Mouse (Mus musculus) limb, embryonic 15.5 days (tissue): ENCODE data around the gene Hpcal1. TPM values are rescaled to one million over a fixed set of nuclear protein-coding genes. Genes with fewer than 3 reads are reported as not detected.

Source experiments
- ATAC-seq: fragments of 200-750 bp; cut with Nextera tagmentation; 2 replicates; pipeline ENCODE4 v1.8.0; 2017; ENCODE audit warnings: low read depth, moderate TSS enrichment; ENCODE audit not compliant: insufficient number of reproducible peaks, low FRiP score, low TSS enrichment
- H3K27ac ChIP-seq: fragments of 300-500 bp; sonication (generic); 2 replicates; pipeline ENCODE4 v1.5.1; 2015; ENCODE audit warnings: moderate library complexity, mild to moderate bottlenecking, inconsistent platforms
- H3K27me3 ChIP-seq: fragments of 300-500 bp; sonication (generic); 2 replicates; pipeline ENCODE4 v1.6.1; 2015; ENCODE audit warnings: inconsistent platforms
- H3K36me3 ChIP-seq: fragments of 300-500 bp; sonication (generic); 2 replicates; pipeline ENCODE4 v1.6.1; 2015; ENCODE audit warnings: inconsistent platforms
- H3K4me1 ChIP-seq: fragments of 300-500 bp; sonication (generic); 2 replicates; pipeline ENCODE4 v1.6.1; 2015; ENCODE audit warnings: inconsistent platforms
- H3K4me2 ChIP-seq: fragments of 300-500 bp; sonication (generic); 2 replicates; pipeline ENCODE4 v1.6.1; 2015; ENCODE audit warnings: mild to moderate bottlenecking, inconsistent platforms
- H3K4me3 ChIP-seq: fragments of 300-500 bp; sonication (generic); 2 replicates; pipeline ENCODE4 v1.5.1; 2015; ENCODE audit warnings: mild to moderate bottlenecking, inconsistent platforms
- H3K9ac ChIP-seq: fragments of 300-500 bp; sonication (generic); 2 replicates; pipeline ENCODE4 v1.6.1; 2015; ENCODE audit warnings: inconsistent platforms
- H3K9me3 ChIP-seq: fragments of 300-500 bp; sonication (generic); 2 replicates; pipeline ENCODE4 v1.6.1; 2016; ENCODE audit warnings: inconsistent platforms
- WGBS: fragments of 180-500 bp; shearing (Covaris S2); methylation state at CpG from one replicate; pipeline ENCODE4 v1.1.7; 2015; 5-methylcytosine and 5-hydroxymethylcytosine counted together
- polyA plus RNA-seq: library from polyadenylated mRNA; unstranded; fragments of >200 nt; fragmentation: Nextera tagmentation; extraction: Ambion mirVana; gene quantifications from 2 replicates; pipeline ENCODE4 v1.2.1, GENCODE M21; 2015

The Hpcal1 gene
- polyA plus RNA-seq, 1 experiment from 2014 or later, result 39.1 TPM

DNA sequence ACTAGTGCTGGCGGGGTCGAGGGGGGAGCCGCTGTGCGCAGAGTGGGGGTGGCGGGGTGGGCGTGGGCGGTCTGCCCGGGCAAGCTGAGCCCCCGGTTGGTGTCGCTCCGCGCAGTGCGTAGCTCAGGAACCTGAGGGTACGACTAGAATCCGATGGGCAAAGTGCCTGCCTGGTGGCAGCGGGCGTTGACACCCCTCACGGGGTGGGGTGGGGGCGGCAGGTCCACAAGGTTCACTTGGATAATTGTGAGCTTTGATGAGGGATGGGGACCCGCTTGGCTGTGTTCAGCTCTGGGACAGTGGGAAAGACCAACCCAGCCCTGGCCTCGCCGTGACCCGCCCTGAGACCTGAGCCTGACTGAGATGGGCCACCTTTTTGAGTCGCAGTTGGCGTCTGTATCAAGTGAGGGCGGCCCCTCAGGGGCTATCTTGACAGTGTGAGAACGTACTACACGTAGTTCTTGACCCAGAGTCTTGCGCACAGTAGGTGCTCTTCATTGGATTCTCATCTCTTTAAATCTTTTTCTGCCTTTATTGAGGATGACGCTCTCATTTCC, 742 bp downstream of the Hpcal1 start:
- H3K4me3 ChIP-seq, result peak overlapping the region; percentile 75
- H3K9ac ChIP-seq, result peak overlapping the region; percentile 51
- H3K4me1 ChIP-seq, result peaks cover 35% of the 10 kb centered on the region
- 0 out of 2 replicates have a peak, but pooled peaks have one; percentile 0 for ATAC-seq
- no peak overlapping the region; the same call in 1 of the 2 replicates for H3K27ac ChIP-seq
- 0% methylated on average over 27 of the region's 30 CpGs for WGBS
- H3K9me3 ChIP-seq, result no peaks in the 10 kb centered on the region
- peak overlapping the region; percentile 96 for H3K4me2 ChIP-seq
- no peaks in the 10 kb centered on the region for H3K36me3 ChIP-seq
- H3K27me3 ChIP-seq, result no peaks in the 10 kb centered on the region

DNA sequence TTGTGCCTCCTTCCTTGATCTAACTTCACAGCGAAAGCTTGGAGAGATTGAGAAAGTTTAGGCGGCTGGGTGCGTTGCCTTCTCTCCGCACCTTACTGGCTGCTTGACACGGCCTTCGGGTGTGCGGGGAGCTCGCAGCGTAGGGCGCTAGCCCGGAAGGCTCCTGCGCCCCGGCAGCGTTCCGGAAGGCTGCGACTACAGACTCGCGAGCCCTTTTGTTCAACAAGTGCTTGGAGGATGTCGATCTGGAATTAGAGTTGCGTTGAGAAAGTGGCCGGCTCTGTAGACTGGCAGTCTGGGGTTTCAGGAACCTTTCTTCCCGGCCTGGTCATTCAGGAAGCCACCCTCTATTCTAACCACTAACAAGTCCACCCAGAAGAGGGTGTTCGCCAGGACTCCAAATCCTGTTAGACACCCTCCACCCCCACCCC, 1.2 kb downstream of the Hpcal1 start:
- Histone ChIP-seq H3K4me1 (peaks cover 35% of the 10 kb centered on the region), H3K4me2 (peak overlapping the region; percentile 96), H3K36me3 (no peaks in the 10 kb centered on the region), H3K27ac (no peak overlapping the region), H3K9me3 (no peaks in the 10 kb centered on the region), H3K9ac (peak overlapping the region; percentile 51), H3K27me3 (no peaks in the 10 kb centered on the region), H3K4me3 (peak overlapping the region; percentile 75)
- 1% methylated on average over 23 of the region's 23 CpGs for WGBS
- no peak for ATAC-seq

DNA sequence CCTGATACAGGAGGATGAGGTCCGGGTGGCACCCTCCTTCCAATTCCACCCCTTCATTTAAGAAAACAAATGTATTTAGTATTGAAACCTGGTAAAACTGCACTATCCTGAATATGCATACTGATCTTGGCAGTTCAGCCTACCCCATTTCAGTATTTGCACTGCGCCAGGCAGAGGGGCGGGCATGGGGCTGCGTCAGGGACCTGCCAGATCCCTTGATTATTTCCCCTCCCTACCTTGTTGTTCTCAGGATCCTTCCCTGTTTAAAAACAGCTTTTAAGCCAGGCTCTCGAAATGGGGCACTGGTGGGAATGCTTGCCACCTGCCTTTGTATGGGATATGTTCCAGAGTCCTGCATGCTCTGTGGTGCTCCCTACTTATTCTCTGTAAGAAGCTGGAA, 1.7 kb downstream of the Hpcal1 start:
- 52% methylated on average over 5 of the region's 5 CpGs for WGBS
- Histone ChIP-seq H3K4me2 (peak overlapping the region; percentile 96), H3K9ac (no peak overlapping the region), H3K27ac (no peak overlapping the region), H3K27me3 (no peaks in the 10 kb centered on the region), H3K9me3 (no peaks in the 10 kb centered on the region), H3K36me3 (no peaks in the 10 kb centered on the region), H3K4me1 (peaks cover 35% of the 10 kb centered on the region), H3K4me3 (peak overlapping the region; percentile 75)
- no peak for ATAC-seq

DNA sequence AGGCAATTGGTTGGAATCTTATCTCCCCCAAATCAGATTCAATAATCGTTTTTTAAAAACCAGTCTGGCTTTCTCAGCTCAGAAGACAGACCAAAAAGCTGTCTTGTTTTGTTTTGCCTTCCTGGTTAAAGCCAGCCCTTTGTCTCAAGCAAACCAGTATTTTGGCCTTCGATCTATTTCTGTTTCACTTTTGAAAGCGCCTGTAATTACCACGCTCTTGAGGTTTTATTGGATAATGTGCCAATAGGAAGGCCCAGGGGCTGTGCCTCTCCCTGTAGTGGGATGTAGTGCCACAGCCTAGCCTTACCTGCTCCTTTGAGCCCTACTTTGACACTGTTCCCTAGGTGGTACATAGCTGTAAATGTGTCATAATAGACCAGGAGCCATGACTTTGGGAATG, 2.3 kb downstream of the Hpcal1 start:
- H3K9me3 ChIP-seq, result no peaks in the 10 kb centered on the region
- H3K27ac ChIP-seq, result no peak overlapping the region
- H3K4me1 ChIP-seq, result peaks cover 35% of the 10 kb centered on the region
- no peak for ATAC-seq
- H3K4me2 ChIP-seq, result no peak overlapping the region
- H3K4me3 ChIP-seq, result no peak overlapping the region
- H3K36me3 ChIP-seq, result no peaks in the 10 kb centered on the region
- 52% methylated on average over 4 of the region's 4 CpGs for WGBS
- H3K27me3 ChIP-seq, result no peaks in the 10 kb centered on the region
- no peak overlapping the region for H3K9ac ChIP-seq

DNA sequence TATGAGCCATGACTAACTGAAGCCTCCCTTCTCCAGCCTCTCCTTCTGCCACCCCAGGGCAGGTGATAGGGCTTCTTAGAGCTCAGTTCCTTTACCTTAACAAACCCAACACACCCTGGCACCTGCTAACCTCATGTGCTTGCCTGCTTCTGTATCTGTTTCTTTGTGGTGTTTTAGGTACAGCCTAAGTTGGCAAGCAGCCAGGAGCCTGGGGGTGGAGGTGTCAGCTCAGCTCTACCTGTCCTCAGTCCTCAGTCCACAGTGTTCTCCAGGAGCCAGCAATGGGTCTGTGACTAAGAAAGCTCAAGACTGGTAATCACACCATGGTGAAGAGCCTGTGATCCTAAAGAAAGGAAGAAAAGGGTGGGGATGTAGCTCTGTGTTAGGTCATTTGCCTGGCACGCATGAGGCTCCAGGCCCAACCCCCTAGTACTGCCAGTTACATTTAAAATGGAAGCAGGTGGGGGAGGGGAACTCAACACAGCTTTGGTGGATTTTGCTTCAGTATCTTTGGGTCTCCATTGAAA, 4.0 kb downstream of the Hpcal1 start:
- H3K4me2 ChIP-seq, result no peak overlapping the region
- H3K4me3 ChIP-seq, result no peak overlapping the region
- H3K9ac ChIP-seq, result no peak overlapping the region
- no peaks in the 10 kb centered on the region for H3K36me3 ChIP-seq
- no peaks in the 10 kb centered on the region for H3K9me3 ChIP-seq
- no peaks in the 10 kb centered on the region for H3K27me3 ChIP-seq
- 46% methylated on average over 1 of the region's 1 CpGs for WGBS
- no peak for ATAC-seq
- no peak overlapping the region for H3K27ac ChIP-seq
- peaks cover 35% of the 10 kb centered on the region for H3K4me1 ChIP-seq

DNA sequence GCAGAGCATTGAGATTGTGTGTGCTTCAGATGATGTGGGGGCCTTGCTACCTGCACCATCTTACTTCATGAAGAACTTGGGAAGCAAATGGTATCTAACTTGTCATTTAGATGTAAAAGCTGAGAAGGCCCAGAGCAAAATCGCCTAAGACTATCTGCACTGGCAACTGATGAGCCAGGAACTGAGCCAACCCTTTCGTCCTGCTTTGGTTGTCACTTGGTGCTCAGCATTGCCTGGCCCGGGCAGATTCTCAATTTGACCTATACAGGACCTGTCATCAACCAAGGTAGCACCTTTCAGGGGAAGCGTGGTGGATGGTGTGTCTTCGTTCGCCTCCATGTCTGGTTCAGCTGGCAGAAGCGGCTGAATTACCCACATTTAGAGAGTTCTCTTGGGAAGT, 5.7 kb downstream of the Hpcal1 start:
- no peak for ATAC-seq
- no peak overlapping the region for H3K9ac ChIP-seq
- no peaks in the 10 kb centered on the region for H3K27me3 ChIP-seq
- H3K9me3 ChIP-seq, result no peaks in the 10 kb centered on the region
- 91% methylated on average over 7 of the region's 7 CpGs for WGBS
- H3K4me2 ChIP-seq, result no peak overlapping the region
- H3K36me3 ChIP-seq, result no peaks in the 10 kb centered on the region
- H3K4me3 ChIP-seq, result no peak overlapping the region
- H3K4me1 ChIP-seq, result peaks cover 34% of the 10 kb centered on the region
- no peak overlapping the region for H3K27ac ChIP-seq

DNA sequence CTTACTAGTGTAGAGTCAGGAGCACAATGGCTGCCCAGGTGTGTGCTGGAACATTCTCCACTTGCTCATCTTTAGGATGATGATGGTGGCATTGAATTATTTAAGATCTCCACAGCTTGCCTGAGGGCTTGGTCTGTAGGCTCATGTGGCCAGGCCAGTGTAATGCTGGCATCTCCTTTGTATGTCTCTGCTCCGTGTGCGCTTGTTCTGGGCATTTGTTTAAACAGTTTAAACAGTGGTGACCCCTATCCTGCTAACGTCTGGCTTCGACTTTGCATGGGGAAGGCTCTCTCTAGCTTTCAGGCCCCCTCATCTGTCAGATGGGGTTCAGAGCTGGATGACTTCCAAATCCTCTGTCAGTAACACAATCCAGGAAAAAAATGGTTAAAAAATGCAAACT, 8.3 kb downstream of the Hpcal1 start:
- H3K36me3 ChIP-seq, result no peaks in the 10 kb centered on the region
- no peaks in the 10 kb centered on the region for H3K27me3 ChIP-seq
- H3K9me3 ChIP-seq, result no peaks in the 10 kb centered on the region
- no peak overlapping the region for H3K4me2 ChIP-seq
- WGBS, result 62% methylated on average over 4 of the region's 4 CpGs
- no peak overlapping the region for H3K4me3 ChIP-seq
- H3K27ac ChIP-seq, result no peak overlapping the region
- peaks cover 24% of the 10 kb centered on the region for H3K4me1 ChIP-seq
- H3K9ac ChIP-seq, result no peak overlapping the region
- ATAC-seq, result no peak

DNA sequence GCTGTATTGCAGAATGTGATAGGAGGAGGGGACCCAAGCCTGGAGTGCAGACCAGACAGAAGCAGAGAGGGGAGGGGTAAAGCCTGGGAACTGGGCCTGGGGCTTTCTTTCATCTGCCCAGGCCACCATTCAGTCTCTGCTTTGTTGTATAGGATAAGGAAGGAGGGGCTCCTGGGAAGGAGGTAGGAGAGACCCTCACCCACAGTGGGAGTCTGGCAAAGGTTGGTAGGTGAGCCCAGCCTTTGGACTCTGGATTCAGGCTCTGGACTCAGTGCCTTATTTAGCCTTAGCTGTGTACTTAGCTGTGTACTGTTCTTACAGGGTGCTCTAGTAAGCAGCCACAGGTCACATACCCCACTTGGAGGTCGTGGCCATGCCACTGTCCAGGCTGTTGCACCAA, 8.8 kb downstream of the Hpcal1 start:
- peaks cover 23% of the 10 kb centered on the region for H3K4me1 ChIP-seq

DNA sequence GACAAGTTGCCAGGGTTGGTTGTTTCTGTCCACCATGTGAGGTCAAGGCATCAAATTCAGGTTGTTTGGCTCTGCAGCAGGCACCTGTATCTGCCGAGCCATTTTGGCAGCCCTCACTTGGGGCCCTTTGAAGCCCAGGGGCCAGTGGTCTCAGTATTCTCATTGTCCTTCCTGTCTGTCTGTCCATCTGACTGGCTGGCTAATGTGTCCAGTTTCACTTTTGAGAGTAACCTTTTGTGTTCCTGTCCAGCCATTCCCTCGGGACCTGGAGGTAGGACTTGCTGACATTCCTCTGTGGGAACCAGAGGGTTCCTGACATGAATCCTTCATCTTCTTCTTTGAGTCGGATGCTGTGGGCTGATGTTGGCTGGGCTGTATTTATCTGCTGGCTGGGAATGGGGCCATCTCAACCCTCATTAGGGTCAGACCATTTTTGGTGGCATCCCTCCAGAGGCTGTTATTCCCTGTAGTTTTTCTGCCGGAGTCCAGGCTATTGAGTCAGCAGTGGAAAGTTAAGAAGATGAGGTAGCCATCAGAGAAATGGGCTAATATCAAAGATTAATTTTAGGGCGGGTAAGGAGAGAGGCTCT, 10.6 kb downstream of the Hpcal1 start:
- H3K9me3 ChIP-seq, result no peaks in the 10 kb centered on the region
- no peak for ATAC-seq
- 68% methylated on average over 5 of the region's 5 CpGs for whole genome bisulfite sequencing
- H3K27me3 ChIP-seq, result no peaks in the 10 kb centered on the region
- H3K4me3 ChIP-seq, result no peak overlapping the region
- H3K4me2 ChIP-seq, result no peak overlapping the region
- no peaks in the 10 kb centered on the region for H3K36me3 ChIP-seq
- H3K27ac ChIP-seq, result no peak overlapping the region
- H3K9ac ChIP-seq, result no peak overlapping the region
- peaks cover 17% of the 10 kb centered on the region for H3K4me1 ChIP-seq

More for the DNA sequence above, 8.8 kb downstream of the Hpcal1 start:
- Histone ChIP-seq H3K27me3 (no peaks in the 10 kb centered on the region), H3K9me3 (no peaks in the 10 kb centered on the region), H3K9ac (no peak overlapping the region), H3K27ac (no peak overlapping the region), H3K36me3 (no peaks in the 10 kb centered on the region), H3K4me3 (no peak overlapping the region), H3K4me2 (no peak overlapping the region)
- WGBS, result 77% methylated on average over 1 of the region's 1 CpGs
- ATAC-seq, result no peak

DNA sequence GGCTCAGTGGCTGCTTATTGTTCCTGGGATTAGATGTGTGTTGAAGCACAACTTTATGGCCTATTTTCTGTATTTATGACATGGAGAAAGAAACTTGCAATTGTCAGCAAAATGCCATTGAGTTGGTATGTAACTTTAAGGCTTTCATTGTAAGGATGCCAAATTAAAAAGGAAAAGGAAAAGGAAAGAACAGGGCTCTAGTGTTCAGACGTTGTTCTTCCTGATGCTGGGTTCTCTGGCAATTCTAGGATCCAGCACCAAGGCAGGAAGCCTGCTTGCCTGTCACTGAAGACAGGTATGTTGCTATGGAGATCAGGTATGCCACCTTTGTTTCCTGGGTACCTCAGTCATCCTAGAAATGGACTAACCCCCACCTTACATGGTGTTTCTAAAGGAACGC, 11.1 kb downstream of the Hpcal1 start:
- Histone ChIP-seq H3K27me3 (no peaks in the 10 kb centered on the region), H3K9ac (no peak overlapping the region), H3K4me3 (no peak overlapping the region), H3K9me3 (no peaks in the 10 kb centered on the region), H3K36me3 (no peaks in the 10 kb centered on the region), H3K4me1 (peaks cover 17% of the 10 kb centered on the region), H3K4me2 (no peak overlapping the region), H3K27ac (0 out of 2 replicates have a peak overlapping the region, but pooled peaks have one; percentile 0)
- WGBS, result 38% methylated on average over 2 of the region's 2 CpGs
- no peak for ATAC-seq

DNA sequence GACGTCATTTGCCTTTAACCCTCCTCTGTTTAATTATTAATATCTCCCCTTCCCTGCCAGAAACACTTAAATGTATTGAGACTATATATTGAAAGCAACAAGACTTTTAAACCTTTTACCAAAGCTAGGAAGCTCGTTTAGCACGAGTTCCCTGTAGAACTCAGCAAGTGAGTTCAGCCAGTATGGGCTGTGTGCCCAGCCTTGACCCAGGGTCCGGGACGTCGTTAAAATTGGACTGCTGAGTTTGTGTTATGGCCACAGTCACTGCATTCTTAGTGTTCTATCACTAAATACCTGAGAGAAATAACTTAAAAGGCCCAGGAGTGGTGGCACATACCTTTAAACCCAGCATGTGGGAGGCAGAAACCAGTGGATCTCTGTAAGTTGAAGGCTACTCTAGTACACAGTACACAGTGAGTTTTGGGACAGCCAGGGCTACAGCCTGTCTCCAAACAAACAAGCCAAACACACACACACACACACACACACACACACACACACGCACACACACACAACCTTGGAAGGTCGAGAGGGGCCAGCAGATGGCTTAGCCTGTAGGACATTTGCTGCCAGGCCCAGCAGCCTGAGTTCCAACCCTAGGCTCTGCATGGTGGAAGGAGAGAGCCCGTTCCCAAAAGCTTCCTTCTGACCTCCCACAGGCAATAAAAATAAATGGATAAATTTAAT, 11.7 kb downstream of the Hpcal1 start:
- H3K4me2 ChIP-seq, result no peak overlapping the region
- no peak for ATAC-seq
- WGBS, result 45% methylated on average over 9 of the region's 9 CpGs

DNA sequence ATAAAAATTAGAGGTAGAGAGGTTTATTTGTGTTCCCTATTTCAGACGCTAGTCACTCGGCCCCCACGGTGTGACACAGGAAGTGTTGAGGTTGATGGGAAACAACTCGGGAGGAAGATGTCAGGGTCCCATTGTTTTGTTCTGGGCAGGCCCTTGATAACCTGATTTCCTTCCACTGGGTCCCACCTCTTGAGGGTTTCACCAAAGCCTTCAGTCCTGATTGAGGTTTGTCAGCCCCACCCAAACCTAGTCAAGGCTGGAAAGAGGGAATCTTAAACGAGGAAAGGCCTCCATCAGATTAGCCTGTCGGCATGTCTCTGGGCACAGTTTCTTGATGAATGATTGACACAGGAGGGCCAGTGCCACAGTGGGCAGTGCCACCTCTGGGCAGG, 12.3 kb downstream of the Hpcal1 start:
- ATAC-seq, result no peak
- Histone ChIP-seq H3K9ac (no peak overlapping the region), H3K27me3 (no peaks in the 10 kb centered on the region), H3K27ac (no peak overlapping the region), H3K9me3 (no peaks in the 10 kb centered on the region), H3K4me1 (peaks cover 17% of the 10 kb centered on the region), H3K36me3 (no peaks in the 10 kb centered on the region), H3K4me2 (no peak overlapping the region), H3K4me3 (no peak overlapping the region)
- WGBS, result 77% methylated on average over 6 of the region's 6 CpGs

More for the DNA sequence above, 11.7 kb downstream of the Hpcal1 start:
- H3K4me3 ChIP-seq, result no peak overlapping the region
- no peaks in the 10 kb centered on the region for H3K27me3 ChIP-seq
- H3K4me1 ChIP-seq, result peaks cover 17% of the 10 kb centered on the region
- H3K27ac ChIP-seq, result 0 out of 2 replicates have a peak overlapping the region, but pooled peaks have one; percentile 0
- H3K9me3 ChIP-seq, result no peaks in the 10 kb centered on the region
- no peaks in the 10 kb centered on the region for H3K36me3 ChIP-seq
- H3K9ac ChIP-seq, result no peak overlapping the region
